Mouse (Mus musculus): ENCODE measurements around the gene Rsph3b.

DNA sequence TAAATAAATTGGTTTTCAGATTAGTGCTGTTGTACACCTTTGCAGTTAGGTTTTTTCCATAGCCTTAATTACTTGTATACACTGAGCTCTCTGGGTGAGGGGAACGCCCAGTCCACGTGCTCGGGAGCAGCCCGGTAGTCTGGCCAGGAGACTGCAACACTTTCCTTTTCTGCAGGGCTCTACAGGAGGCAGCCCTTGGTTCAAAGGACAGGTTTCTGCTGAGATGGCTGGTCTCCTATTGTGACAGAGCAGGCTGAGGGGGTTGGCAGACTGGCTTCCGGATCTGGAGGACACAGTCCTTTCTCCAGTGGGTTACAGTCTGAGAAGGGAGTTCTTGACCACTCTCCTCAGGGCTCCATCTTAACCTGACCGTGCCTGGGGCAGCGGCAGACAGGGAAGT, 80.7 kb downstream of the Rsph3b start:
- no peak for TF ChIP-seq CTCF (IDR thresholded peaks at IDR 0.05; ENCODE audit: low read depth, low read length)
- TF ChIP-seq POLR2A (IDR thresholded peaks at IDR 0.05; ENCODE audit: borderline replicate concordance, low read depth, low read length) = no peak

Data from bone marrow macrophage, adult 2 months (primary cell).